Mouse (Mus musculus) lung, postnatal 14 days (tissue): ENCODE measurements around the gene Ap1b1.
"Not testable (repeated sequence)": the region's sequence is repeated elsewhere in the genome, so short reads cannot be mapped to it uniquely, and the experiment has no call there.

Source experiments
- DNase-seq: peaks from one replicate; pipeline ENCODE4 v3.0.0; 2021

The Ap1b1 gene

DNA sequence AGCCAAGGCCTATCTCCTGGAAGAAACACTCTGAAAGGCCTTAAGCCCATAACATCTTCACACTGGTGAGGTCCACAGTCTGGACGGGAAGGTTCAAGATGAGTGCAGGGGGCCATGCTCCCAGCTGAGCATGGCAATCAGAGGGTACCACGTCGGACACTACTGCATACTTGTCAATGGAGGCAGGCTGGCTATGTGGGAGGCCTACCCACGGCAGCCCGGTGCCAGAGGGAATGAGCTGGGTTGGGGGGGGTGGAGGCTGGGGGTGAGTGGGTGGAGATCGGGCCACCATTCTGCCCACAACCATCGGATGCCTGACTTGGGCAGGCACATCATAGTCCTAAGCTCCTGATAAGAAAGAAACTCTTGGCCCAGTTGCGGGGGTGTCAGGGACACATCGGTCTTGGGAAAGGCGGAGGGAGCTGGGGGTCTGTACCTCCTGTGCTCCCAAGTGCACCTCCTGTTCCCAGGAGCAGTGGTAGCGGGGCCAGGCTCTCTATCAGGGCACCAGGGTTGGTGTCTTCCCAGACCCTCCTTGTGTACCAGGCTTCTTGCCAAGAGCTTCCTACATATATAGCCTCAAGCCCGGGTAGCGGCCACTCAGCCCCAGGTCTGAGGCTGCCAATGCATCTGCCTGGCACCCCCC lies 76.4 kb downstream of the Ap1b1 start:
- no peak for DNase-seq

DNA sequence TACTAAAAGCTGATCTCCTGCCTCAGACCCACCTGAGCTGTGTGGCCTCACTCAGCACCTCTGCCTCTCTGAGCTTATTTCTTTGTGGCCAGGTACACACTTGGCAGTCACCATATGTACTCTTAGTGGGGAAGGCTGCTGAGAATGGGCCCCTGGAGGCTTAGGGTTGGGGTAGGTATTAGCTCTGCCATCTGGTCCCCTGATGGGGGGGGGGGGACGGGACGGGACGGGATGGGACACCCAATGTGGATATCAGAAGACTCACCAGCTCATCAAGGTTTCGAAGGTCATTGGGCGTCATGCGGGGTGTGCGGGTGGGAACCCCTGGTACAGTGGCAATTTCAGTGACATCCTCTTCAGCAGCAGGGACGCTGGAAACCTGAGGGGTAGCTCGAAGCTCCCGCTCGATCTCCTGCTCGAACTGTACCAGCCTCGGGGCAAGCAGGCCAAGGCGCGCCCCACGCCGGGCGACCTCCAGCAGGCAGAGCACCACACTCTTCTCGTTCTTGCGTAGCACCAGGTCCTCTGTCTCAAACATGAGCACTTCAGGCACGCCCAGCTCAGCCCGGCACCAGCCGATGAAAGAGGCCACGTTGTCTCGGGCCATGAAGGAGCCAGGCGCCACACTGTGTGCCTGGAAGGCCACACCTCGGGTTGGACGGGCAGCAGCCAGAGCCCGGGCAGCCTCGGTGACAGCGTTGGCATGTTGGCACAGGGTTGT lies 77.1 kb downstream of the Ap1b1 start:
- DNase-seq, result no peak

DNA sequence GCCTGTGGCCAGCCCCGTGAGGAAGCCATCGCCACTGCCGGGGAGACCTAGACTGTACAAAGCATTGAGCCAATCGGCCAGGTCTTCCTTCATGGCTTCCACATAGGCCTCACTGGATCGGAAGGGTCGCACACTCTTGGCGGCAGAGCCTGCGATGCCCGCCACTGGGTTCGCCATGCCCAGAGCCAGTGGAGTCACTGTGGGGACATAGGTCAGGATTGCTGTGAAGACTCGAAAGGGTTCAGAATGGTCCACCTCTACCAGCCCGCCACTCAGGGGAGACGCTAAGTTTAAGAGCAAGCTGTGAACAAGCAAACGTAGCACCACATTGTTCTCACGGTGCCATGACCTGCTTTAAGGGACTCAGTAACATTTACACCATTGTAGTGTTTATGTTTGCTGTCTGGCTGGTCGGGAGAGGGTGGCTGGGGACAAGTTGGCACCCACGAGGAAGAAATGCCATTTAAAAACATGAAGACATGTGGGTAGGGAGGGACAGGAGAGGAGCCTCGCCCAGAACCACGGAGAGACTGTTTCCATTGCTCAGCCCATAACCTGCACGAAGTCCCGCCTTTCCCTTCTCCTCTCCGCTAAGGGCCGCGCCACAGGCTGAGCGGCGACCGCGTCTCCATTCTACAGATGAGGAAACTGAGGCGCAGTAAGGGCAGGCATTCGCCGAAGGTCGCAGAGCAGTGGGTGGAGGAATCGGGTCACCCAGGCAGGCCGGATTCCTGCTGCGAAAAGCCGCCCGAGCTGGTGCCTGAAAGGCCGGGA lies 77.8 kb downstream of the Ap1b1 start:
- DNase-seq, result no peak

DNA sequence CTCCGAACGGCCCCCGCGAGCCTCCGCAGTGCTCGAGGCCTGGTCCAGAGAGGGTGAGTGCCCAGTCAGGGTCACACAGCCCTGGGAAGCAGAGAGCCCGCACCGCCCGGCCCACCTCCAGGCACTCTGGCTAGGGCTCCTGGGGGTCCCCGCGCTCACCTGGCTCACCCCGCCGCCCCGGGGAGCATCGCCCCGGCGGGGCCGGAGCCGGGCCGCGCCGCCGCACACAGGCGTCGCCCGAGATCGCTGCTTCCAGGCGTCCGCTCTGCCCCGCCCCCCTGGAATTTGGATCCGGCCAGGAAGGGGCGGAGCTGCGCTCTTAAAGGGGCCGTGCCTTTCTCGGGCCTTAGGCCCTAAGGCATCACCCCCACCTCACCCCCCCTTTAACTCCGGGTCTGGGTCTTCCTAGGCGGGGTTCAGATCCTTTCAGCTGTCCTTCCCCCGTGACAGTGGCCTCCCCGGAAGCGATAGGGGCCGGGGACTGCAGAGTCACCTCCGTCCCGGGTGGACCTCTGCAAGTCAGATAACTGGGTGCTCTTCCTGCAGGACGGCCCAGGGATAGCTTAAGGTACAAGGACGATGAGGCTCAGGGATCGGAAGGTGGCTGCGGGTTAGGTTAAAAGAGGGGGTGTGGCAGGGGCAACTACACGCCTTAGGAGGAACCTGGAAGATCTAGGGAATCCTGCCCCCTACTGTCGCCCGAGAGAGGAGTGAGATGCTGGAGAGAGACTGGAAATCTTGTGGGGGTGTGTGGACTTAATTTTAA lies 78.6 kb downstream of the Ap1b1 start, which contains the start of gene Gas2l1:
Gas2l1 (minus strand) TSS at position 272 of the 766 bp plus-strand sequence.
- peak; percentile 91 for DNase-seq

DNA sequence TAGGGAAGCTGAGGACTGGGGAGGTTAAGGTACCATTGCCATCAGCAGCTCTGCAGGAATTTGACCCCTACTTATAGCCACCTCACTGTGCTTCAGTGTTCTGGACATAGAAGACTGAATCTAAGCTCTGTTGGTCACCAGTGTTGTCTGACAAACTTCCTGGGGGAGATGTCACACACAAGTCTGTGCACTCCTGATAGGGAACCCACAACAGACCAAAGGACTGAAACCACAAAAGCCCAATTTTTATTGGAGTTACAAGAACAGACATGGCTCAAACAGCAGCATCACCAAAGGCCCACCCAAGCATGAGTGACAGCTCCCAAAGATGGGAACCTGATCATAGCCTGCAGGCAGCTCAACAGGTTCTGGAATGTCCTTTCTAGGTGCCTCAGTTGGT lies 80.4 kb downstream of the Ap1b1 start:
- DNase-seq, result no peak

DNA sequence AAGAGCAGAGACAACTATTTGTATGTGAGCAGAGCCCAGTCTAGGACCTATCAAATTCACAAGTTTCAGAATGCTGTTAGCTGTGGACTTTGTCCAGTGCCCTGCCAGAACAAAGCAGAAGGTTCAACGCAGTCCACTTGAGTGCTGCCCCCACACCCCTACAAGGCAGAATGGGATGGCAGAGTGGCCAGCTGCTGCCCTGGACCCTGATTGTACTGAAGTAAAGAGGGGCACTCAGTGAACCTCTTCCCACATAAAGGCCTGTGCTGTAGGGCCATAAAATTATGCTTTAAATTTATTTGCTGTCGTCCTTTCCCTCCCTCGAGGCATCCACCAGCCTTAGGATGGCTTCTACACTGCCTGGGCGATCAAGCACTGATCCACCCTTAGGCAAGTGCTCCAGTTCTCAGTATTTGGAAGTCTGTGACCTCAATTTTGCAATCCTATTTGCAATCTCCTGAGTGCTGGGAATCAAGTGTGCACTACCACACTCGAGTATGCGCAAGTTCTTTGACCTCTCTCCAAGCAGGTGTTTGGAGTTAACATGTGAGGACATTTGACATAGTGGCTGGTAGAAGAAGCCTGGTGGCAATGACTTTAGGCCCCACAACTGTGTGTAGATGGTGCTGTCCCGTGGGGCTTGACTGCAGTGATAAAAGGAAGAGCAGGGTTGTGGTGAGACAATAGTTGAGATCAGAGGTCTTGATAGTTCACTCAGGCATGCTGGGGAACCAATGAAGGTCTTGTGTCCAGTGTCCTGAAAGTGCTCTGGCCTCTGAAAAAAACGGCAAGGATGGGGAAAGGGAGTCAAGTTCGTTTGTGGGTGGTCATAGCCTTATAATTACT lies 81.7 kb downstream of the Ap1b1 start:
- DNase-seq, result peak; percentile 26

DNA sequence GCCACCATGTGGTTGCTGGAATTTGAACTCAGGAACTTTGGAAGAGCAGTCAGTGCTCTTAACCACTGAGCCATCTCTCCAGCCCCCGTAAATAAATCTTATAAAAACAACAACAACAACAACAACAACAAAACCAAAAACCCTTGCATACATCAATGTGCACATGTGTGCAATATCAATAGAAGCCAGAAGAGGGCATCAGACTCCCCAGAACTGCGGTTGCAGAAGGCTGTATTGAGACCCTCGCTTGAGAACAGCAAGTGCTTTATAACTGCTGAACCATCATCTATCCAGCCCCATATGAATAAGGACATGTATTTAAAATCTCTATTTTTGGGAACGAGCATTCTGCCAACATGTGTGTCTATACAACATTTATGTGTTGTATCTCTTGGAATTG lies 88.3 kb downstream of the Ap1b1 start:
- peak; percentile 37 for DNase-seq

DNA sequence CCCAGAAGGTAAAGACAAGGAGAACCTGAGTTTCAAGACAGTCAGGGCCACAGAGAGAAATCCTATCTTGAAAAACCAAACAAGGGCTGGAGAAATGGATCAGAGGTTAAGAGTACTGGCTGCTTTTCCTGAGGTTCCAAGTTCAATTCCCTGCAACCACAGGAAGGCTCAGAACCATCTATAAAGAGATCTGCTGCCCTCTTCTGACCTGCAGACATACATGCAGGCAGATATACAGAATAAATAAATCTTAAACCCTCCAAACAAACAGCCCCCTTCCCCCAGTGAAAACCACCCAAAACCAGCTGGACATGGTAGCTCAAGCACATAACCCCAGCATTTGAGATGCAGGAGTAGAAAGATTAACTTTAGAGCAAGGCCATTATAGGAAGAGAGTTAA lies 89.1 kb downstream of the Ap1b1 start:
- DNase-seq, result no peak

DNA sequence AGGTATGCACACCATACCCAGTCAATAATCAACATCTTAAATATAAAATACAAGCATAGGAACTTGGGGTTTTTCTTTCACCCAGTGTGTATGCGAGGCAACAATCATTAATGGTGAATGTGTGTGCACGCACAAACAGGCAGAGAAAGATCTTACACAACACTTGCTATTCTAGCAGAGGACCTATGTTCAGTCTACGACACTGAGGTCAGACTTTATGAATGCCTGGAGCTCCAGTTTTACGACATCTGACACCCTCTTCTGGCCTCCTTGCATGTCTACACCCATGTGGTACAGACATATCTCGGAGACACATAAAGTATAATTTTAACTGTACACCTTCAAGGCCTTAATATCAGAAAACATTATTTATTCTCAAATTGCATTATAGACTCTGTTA lies 90.2 kb downstream of the Ap1b1 start:
- not testable (repeated sequence) for DNase-seq

DNA sequence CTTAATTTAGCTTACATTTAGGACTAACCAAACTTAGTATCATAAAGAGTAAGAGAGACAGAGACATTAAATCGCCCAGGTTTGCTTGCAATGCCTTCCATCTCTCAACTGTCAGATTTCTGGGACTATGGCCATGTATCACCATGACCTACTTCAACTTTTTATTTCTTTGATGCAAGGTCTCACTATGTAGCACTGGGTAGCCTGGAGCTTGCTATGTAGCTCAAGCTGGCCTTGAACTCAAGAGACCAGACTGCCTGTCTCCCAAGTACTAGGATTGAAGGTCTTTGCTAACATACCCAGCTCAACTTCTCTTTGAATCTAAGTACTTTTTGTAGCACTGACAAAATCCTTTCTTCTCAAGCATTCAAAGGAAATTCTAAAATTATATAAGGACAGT lies 102.5 kb downstream of the Ap1b1 start:
- no peak for DNase-seq

DNA sequence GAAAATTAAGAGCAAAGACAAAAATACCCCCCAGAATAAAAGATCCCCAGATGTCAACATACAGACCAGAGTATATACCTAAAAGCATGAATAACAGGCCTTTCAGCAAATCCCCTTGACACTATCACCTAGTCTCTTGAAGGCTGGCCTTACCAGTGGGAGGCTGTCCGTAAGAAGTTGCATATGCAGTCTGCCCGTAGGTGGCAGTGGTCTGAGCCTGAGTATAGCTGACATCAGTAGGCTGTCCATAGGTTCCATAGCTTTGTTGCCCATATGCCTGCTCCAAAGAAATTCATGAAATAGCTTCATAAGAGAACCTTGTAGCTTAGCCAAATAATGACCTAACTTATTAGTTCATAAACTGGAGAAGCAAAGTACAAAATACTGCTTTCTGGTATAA lies 105.1 kb downstream of the Ap1b1 start:
- DNase-seq, result no peak
